In genomic region chr2:30592951-30593350, GRCm38 (mm10) we compare ENCODE assay signal across 9 mouse cellular contexts. TPM values are rescaled to one million over a fixed set of nuclear protein-coding genes. Genes with fewer than 3 reads are reported as not detected.
A peak's percentile ranks its signal among the peaks of the same experiment; 100 is the strongest.
DNase-seq lines count a peak whose midpoint lies in the region; ATAC-seq and TF ChIP-seq lines count a peak whose summit lies in the region.
"Had no signal": no experiment of that assay in that cellular context is flagged by ENCODE, and none has a peak within 500 bp of the region (broad histone marks: within the 10 kb centered on the region; RNA-seq: fewer than 3 reads in every experiment).

No protein-coding gene starts in this region.

- 90% methylated on average over 6 of the region's 6 CpGs for WGBS in hindbrain, embryonic 10.5 days
- WGBS in hindbrain, embryonic 12.5 days = 92% methylated on average over 6 of the region's 6 CpGs
- 74% methylated on average over 6 of the region's 6 CpGs for WGBS in stomach, embryonic 14.5 days
- WGBS in stomach, postnatal 0 days = 75% methylated on average over 6 of the region's 6 CpGs
- 87% methylated on average over 6 of the region's 6 CpGs for WGBS in limb, embryonic 10.5 days

- no peaks in the 10 kb centered on the region for H3K27me3 ChIP-seq in hindbrain, embryonic 10.5 days (ENCODE audit: insufficient read depth, poor library complexity, severe bottlenecking)
- H3K27me3 ChIP-seq in hindbrain, embryonic 12.5 days = no peaks in the 10 kb centered on the region
- no peaks in the 10 kb centered on the region for H3K27me3 ChIP-seq in stomach, embryonic 14.5 days (ENCODE audit: control insufficient read depth, insufficient read depth, low read length)
- no peaks in the 10 kb centered on the region for H3K27me3 ChIP-seq in stomach, postnatal 0 days (ENCODE audit: control insufficient read depth, insufficient read depth, low read length)
- H3K27me3 ChIP-seq in limb, embryonic 10.5 days (ENCODE audit: low read depth, poor library complexity, severe bottlenecking) = no peaks in the 10 kb centered on the region

- no peaks in the 10 kb centered on the region for H3K36me3 ChIP-seq in hindbrain, embryonic 10.5 days
- H3K36me3 ChIP-seq in hindbrain, embryonic 12.5 days = no peaks in the 10 kb centered on the region
- H3K36me3 ChIP-seq in stomach, embryonic 14.5 days (ENCODE audit: control insufficient read depth, insufficient read depth, low read length) = no peaks in the 10 kb centered on the region
- H3K36me3 ChIP-seq in stomach, postnatal 0 days (ENCODE audit: control insufficient read depth, insufficient read depth, low read length) = no peaks in the 10 kb centered on the region
- no peaks in the 10 kb centered on the region for H3K36me3 ChIP-seq in limb, embryonic 10.5 days

- no peaks in the 10 kb centered on the region for H3K9me3 ChIP-seq in hindbrain, embryonic 10.5 days
- no peaks in the 10 kb centered on the region for H3K9me3 ChIP-seq in hindbrain, embryonic 12.5 days (replicated peaks)
- H3K9me3 ChIP-seq in stomach, embryonic 14.5 days (ENCODE audit: control insufficient read depth, low read depth, low read length) = no peaks in the 10 kb centered on the region
- no peaks in the 10 kb centered on the region for H3K9me3 ChIP-seq in stomach, postnatal 0 days (ENCODE audit: control insufficient read depth, low read length)
- H3K9me3 ChIP-seq in limb, embryonic 10.5 days (replicated peaks) = no peaks in the 10 kb centered on the region

- no peak overlapping the region for H3K9ac ChIP-seq in hindbrain, embryonic 12.5 days
- no peak overlapping the region for H3K9ac ChIP-seq in stomach, embryonic 14.5 days (replicated peaks; ENCODE audit: low read depth, low read length)
- no peak overlapping the region for H3K9ac ChIP-seq in stomach, postnatal 0 days (ENCODE audit: low read length)

- no peak for DNase-seq in hindbrain, embryonic 10.5 days (ENCODE audit: low spot score)
- DNase-seq in stomach, postnatal 0 days (ENCODE audit: low spot score) = no peak
- DNase-seq in limb, embryonic 10.5 days (ENCODE audit: low spot score) = no peak
- DNase-seq in adrenal gland, postnatal 25 days = no peak
- no peak for DNase-seq in layer of hippocampus, adult 9-11 months
- DNase-seq: lung, postnatal 4 days; thymus, adult 18-20 months had no signal

- no peak overlapping the region for H3K4me2 ChIP-seq in hindbrain, embryonic 12.5 days (replicated peaks)
- H3K4me2 ChIP-seq in stomach, embryonic 14.5 days (replicated peaks; ENCODE audit: low read depth, low read length) = no peak overlapping the region
- H3K4me2 ChIP-seq in stomach, postnatal 0 days (replicated peaks; ENCODE audit: low read depth) = no peak overlapping the region

- peaks cover 69% of the 10 kb centered on the region for H3K4me1 ChIP-seq in hindbrain, embryonic 10.5 days (replicated peaks)
- H3K4me1 ChIP-seq in hindbrain, embryonic 12.5 days = peaks cover 28% of the 10 kb centered on the region
- H3K4me1 ChIP-seq in stomach, embryonic 14.5 days (ENCODE audit: control insufficient read depth, insufficient read depth, low read length) = peaks cover 23% of the 10 kb centered on the region
- H3K4me1 ChIP-seq in stomach, postnatal 0 days (replicated peaks; ENCODE audit: control insufficient read depth, insufficient read depth) = peaks cover 7% of the 10 kb centered on the region; the same call in 1 of the 2 replicates
- H3K4me1 ChIP-seq in limb, embryonic 10.5 days = peaks cover 62% of the 10 kb centered on the region

- H3K27ac ChIP-seq in hindbrain, embryonic 10.5 days = peak overlapping the region; percentile 93
- no peak overlapping the region for H3K27ac ChIP-seq in hindbrain, embryonic 12.5 days
- H3K27ac ChIP-seq in stomach, embryonic 14.5 days (ENCODE audit: low read length) = peak overlapping the region; percentile 98; the same call in 1 of the 2 replicates
- no peak overlapping the region for H3K27ac ChIP-seq in stomach, postnatal 0 days (replicated peaks)
- peak overlapping the region; percentile 96 for H3K27ac ChIP-seq in limb, embryonic 10.5 days

- no peak for ATAC-seq in hindbrain, embryonic 12.5 days (ENCODE audit: low FRiP score)
- ATAC-seq in stomach, embryonic 14.5 days (ENCODE audit: insufficient number of reproducible peaks, insufficient read depth, low FRiP score, low read depth) = no peak
- no peak for ATAC-seq in stomach, postnatal 0 days (ENCODE audit: low FRiP score, low TSS enrichment)

- TF ChIP-seq EP300 in stomach, postnatal 0 days (optimal IDR thresholded peaks at IDR 0.05) = no peak

- no peak for TF ChIP-seq CTCF in stomach, postnatal 0 days (IDR thresholded peaks at IDR 0.05; ENCODE audit: low read depth)

- no peak overlapping the region for H3K4me3 ChIP-seq in hindbrain, embryonic 10.5 days
- H3K4me3 ChIP-seq in hindbrain, embryonic 12.5 days = no peak overlapping the region
- H3K4me3 ChIP-seq in stomach, embryonic 14.5 days (ENCODE audit: low read depth, low read length) = no peak overlapping the region
- no peak overlapping the region for H3K4me3 ChIP-seq in stomach, postnatal 0 days (ENCODE audit: low read depth, low read length)
- no peak overlapping the region for H3K4me3 ChIP-seq in limb, embryonic 10.5 days

RNA-seq across cellular contexts. Expression of gene Cstad, which starts 1.9 kb away (rescaled TPM):
- 0.33 and 0.47 TPM in 2 replicates for polyA plus RNA-seq in hindbrain, embryonic 10.5 days (2016; fragmentation: Nextera tagmentation; extraction: Ambion mirVana)
- 0.45 and 0.89 TPM in 2 replicates for polyA plus RNA-seq in hindbrain, embryonic 12.5 days (2016; fragmentation: Nextera tagmentation; extraction: Ambion mirVana)
- polyA plus RNA-seq in stomach, embryonic 14.5 days (2014; fragmentation: Nextera tagmentation; extraction: Ambion mirVana) = 1.2 and 2.1 TPM in 2 replicates
- polyA plus RNA-seq in stomach, postnatal 0 days (2015; fragmentation: Nextera tagmentation; extraction: Ambion mirVana) = 0.57 and 0.63 TPM in 2 replicates
- polyA plus RNA-seq in limb, embryonic 10.5 days (2016; fragmentation: Nextera tagmentation; extraction: Ambion mirVana) = 0.55 and 0.95 TPM in 2 replicates
- total RNA-seq in adrenal gland, postnatal 25 days (2021) = 1.6 and 4.4 TPM in 2 replicates

Comparison
In these comparisons a context has a peak if more than half of its experiments do, and no peak if none do; other contexts are left out.
1. H3K27ac ChIP-seq: peak in hindbrain, embryonic 10.5 days (single experiment), stomach, embryonic 14.5 days (single experiment) and limb, embryonic 10.5 days (single experiment); none in hindbrain, embryonic 12.5 days (single experiment) and stomach, postnatal 0 days (single experiment).